Mouse (Mus musculus) hematopoietic stem cell, adult 5-6 weeks (primary cell): ENCODE data around the gene 9430097D07Rik. TPM values are rescaled to one million over a fixed set of nuclear protein-coding genes. Genes with fewer than 3 reads are reported as not detected.

Source experiments
- ATAC-seq, 2 experiments: fragments of 125-278 bp in 1 of 2; replicated peaks in 1 of 2; 2 replicates each; pipeline ENCODE4 v1.8.0; 2016 to 2017; ENCODE audit warnings: inconsistent platforms in 2 of 2, mild to moderate bottlenecking in 2 of 2, moderate number of reproducible peaks in 2 of 2, low read depth in 1 of 2, moderate TSS enrichment in 1 of 2; ENCODE audit not compliant: low FRiP score in 2 of 2, poor library complexity in 2 of 2, severe bottlenecking in 2 of 2, insufficient read depth in 1 of 2, low TSS enrichment in 1 of 2
- total RNA-seq: library from RNA; stranded (forward); fragments of 172-1452, 232-1000 nt; gene quantifications from 2 replicates; pipeline ENCODE4 v1.2.3, GENCODE M21; 2017

9430097D07Rik gene
- not detected in 2 replicates for total RNA-seq

DNA sequence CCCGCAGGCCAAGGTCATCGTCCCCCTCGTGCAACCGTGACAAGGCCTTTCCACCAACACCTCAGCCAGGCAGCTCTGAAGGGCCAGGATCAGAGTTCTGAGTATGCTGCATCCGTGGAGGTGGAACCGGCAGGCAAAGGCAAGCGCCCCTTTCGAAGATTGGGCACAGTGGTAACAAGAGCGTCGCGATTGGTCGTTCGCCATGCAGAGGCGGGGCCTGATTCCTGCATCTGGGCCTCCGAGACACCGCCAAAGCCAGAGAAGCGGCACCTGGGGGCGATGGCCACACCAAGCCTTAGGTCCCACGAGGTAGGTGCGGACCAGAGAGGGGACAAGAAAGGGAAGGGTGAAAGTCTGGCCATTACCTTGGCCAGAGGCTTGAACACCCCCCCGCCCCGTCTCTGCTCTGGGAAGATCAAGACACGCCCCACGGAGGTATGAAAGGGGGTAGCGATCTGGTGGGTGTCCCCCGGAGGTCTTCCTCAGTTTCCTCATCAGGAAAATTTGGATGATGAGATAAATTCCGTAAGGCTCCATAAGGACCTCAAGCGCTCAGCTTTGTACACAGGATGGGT is at the start of gene 9430097D07Rik:
TSS of gene 9430097D07Rik (minus strand) at position 99 of the 575 bp plus-strand sequence.
- ATAC-seq = peak; percentile 35 to 63; a peak in 3 of 4 replicates

DNA sequence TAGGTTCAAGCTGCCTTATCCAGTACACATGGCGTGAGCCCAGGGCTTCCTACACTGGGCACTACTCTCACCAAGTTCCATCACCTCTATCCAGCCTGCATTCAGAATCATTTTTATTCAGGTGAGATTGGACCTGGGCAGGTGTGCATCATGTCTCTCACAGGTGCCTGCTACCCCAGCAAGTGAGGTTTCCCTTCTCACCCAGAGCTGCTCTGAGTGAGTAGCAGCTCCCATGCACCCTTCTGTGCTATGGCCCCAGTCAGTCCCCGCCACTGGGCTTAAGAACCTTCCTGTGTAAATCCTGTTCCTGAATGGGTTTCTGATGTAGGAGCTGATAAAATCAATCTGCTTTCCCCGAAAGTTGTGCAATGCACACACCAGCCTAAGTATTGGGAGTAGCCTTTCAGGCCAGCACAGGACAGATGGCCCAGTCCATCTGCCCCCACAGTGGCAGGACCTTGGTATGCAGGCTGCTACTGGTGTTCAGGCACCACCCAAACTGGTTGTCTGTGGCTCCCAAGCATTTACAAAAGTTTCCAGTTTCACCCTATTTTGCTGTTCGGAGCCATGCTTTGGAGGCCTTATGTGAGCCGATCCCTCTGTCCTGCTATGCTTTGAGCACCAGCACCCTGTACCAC is 48.7 kb upstream of the 9430097D07Rik start:
- ATAC-seq = no peak

DNA sequence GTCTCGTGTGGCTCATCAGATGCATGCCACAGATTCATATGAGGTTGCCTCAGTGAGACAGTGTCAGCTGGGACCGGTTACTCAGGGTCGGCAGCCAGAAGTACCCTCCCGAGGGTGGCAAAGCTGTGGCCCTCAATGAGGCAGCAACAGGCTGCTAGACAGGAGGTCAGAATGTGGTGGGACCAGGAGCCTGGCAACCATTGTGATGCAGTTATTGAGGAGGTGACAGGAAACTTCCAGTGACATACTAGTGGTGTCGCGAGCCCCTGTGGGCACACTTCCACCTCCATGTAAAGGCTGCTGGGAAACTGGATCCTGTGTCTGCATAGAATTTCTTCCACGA is 46.0 kb upstream of the 9430097D07Rik start, which contains the start of gene Ak1:
TSS of gene Ak1 (plus strand) at position 242 of the 343 bp plus-strand sequence.
- peak in 1 of 2 experiments; percentile 4; a peak in 1 of 4 replicates for ATAC-seq

DNA sequence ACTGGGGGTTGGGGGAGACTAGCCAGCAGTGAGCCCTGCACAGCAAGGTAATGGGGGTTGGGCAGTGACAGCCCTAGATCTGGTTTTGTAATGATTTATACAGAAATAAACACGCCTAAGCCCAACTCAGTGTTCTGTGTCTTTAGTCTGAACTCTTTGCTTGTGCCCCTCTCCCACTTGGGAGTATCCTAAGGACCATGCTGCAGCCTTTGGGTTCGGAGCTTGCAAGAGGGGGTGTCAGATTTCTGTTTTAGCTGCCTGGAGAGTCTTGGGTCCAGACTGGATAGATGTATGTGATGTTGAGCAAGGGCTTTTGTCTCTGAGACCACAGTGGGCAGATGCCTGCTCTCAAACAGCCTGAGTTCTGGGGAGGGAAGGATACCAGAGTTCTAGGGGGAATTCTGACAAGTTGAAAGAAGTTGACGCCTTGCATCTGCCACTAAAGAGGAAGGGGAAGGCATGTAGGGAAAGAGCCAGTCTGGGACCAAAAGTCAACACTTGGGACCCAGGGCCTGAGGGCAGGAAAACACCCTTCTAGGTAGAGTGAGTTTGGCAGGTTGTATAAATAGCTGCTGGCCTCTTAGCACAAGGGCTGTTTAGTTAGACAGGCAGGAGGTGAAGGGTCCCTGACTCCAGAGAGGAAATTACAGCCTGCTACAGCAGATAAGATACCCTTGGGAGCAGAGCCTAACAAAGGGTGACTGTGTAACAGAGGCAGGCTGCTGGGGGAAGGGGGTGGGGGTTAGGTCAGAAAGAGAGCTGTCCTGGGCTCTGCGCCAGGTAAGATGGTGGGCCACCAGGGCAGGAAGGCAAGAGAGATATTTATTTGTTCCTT is 45.4 kb upstream of the 9430097D07Rik start:
- ATAC-seq = no peak

DNA sequence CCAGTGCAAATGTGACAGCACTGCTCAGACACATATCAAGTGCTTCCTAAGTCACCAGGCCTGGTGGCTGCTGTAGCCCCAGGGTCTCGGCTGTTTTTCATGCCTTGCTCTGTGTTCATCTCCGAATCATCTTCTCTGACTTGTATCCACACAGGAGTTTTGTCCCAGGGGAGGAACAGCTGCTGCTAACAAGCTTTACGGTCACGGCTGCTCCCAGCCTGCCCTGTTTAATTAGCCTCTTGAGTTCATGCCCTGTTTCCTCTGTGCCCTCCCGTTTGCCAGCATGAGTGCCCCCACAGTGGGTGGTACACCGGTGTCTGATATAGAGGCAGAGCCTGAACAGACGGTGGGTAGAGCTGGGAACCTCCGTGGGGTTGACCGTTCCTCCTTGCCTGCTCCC is 42.6 kb upstream of the 9430097D07Rik start:
- no peak for ATAC-seq

DNA sequence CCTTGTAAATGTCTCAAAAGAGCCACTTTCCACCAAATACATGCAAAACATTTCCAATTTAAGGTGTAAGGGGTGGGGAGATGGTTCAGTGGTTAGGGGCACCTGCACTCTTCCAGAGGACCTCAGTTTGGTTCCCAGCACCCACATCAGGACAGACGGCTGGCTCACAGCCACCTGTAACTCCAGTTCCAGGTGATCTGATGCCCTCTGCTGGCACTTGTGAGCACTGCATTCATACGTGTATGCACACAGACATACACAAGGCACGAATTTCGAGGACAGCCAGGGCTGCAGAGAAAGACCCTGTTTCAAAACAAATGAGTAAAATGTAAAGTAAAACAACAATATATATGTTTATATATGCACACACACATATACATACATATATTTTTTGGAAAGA is 42.1 kb upstream of the 9430097D07Rik start:
- ATAC-seq = no peak

DNA sequence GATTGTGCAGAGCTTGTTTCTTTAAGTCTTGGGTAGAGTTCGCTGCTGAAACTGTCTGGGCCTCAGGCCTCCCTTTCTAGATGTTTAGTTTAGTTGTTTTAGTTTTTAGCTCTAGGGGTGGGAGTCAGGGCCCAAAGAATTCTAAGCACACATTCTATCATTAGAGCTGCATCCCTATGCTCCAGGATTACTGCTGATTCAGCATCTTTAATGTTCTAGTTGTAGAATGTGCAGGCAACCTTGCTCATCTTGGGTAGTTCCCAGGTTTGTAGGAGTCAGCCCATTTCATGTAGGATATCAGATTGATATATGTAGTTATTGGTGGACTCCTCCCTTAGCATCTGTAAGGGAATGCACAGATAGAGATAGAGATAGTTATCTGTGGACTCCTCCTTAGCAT is 41.6 kb upstream of the 9430097D07Rik start:
- no peak for ATAC-seq

DNA sequence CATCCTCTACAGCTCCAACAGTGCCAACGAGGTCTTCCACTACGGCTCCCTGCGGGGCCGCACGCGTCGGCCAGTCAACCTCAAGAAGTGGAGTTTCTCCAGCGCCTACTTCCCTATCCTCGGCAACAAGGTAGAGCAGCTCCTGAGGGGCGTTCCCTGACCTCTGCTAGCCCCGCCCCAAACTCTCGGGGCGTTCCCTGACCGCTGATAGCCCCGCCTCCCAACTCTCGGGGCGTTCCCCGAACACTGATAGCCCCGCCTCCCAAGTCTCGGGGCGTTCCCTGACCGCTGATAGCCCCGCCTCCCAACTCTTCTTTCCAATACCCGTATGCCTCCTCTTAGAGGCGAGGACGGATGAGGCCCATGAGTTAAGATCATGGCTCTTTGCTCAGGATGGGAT is 36.8 kb upstream of the 9430097D07Rik start:
- ATAC-seq = no peak

DNA sequence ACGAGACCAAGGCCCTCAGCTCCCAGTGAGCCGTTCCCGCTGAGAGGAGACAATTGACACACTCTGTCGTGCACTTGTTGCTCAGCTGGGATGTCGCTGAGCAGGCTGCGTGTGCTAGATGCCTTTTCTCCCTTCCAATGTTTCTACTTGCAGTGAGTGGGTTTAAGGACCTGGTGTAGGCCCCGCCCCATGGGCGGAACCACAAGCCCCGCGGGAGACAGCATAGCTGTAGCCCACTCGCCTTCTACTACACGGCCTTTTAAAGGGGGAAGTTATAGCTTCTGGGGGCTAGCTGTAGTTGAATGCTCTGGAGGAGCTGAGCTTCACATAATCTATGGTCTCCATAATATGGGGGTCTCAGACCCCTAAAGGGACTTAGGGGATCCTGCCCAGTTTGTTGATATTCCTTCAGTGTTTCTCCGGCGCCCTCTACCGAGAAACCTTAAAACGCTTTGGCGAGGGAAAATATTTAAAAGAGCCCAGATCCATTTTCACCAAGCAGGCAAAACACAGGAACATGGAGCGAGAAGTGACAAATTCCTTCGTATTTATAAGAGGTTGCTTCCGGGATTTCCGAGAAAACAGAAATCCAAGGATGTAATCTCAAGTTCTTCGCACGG is 35.2 kb upstream of the 9430097D07Rik start:
- 0 out of 4 replicates have a peak, but pooled peaks have one; percentile 27 to 28 for ATAC-seq

DNA sequence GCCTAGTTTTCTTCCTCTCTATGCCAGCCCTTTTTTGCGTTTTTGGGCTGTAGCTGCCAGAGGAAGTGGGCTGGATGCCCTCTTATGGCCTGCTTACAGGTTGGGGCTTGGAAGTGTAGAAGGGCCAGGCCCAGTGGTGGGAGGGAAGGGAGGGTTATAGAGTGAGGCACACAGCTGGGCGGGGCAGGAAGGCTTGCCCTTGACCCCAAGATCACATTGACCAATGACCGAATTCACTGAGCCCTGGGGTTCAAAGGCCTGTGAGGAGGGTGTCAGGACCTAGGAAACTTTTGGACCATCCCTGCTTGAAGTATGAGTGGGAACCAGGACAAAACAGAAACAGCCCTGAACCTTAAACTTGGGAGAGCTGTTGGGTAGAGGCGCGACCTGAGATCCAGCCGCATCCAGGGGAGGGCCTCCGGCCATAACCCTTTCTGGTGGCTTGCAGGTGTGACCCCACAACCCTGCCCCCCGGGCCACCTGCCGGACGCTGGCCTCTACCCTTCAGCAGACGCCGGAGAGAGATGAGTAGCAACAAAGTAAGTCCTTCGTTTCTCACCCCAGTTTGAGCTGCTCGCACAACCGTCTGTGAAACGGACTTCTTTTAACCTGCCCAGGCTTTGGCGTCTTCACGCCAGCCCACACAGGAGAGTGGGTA is 33.4 kb upstream of the 9430097D07Rik start:
- ATAC-seq = no peak; a peak in 1 of 4 replicates

DNA sequence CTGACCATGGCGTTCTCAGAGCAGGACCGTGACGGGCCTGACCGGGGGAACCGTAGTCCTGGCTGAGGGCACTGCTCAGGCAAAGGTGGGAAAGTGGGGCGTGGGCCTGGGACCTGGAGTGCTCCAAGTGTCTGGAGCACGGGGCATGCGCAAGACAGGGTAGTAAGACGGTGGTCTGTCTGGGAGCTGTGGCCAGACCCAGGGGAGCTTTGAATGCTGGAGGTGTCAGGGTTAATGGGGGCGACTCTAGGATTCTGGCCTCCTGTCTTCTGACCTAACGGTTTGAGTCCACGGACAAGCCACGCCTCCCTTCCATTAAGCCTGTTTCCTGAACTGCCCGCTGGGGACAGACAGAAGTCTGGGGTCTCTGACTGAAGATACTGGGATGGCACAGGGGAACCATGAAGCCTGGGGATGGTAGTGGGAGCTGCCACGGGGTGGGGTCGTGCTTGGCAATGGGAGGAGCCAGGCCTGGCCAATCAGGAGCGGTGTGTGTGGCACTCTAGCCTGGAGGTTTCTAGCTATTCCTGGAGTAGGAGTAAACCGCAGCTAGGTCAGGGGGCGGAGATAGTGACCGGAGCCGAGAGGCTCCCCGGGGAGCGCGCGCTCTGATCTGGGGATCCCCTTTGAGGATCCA is 32.8 kb upstream of the 9430097D07Rik start:
- peak; percentile 53 to 71 for ATAC-seq

DNA sequence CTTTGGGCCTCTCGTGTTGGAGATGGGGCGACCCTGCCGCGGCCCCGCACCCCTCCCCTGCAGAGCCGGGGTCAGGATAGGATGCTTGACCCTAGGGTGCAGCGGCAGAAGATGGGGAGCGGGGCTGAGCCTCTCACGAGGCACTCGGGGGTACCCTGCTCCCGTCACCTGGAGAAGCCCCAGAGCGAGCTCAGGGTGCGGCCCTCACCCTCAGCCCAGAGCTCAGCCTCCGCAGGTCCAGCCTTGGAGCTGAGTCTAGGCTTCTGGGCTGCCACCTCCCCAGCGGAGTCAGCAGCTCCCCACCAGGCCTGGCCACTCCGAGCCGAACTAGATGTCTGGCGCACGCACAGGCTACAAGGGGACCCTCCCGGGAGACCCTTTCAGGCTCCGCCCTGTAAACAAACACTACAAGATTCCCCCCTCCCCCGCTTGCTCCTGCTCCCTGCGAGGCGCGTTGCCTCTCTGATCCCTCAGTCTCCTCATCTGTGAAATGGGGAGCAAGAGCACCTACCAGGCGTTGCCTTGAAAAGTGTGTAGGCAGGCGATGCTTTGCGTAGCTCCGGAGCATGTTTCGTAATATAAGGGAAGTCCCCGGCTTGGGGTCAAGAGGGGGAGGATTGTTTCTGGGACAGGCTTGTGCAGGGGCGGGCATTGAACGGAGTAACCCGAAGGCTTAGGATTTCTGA is 31.9 kb upstream of the 9430097D07Rik start:
- ATAC-seq = 0 out of 4 replicates have a peak, but pooled peaks of 1 of the 2 experiments have one; percentile 13

DNA sequence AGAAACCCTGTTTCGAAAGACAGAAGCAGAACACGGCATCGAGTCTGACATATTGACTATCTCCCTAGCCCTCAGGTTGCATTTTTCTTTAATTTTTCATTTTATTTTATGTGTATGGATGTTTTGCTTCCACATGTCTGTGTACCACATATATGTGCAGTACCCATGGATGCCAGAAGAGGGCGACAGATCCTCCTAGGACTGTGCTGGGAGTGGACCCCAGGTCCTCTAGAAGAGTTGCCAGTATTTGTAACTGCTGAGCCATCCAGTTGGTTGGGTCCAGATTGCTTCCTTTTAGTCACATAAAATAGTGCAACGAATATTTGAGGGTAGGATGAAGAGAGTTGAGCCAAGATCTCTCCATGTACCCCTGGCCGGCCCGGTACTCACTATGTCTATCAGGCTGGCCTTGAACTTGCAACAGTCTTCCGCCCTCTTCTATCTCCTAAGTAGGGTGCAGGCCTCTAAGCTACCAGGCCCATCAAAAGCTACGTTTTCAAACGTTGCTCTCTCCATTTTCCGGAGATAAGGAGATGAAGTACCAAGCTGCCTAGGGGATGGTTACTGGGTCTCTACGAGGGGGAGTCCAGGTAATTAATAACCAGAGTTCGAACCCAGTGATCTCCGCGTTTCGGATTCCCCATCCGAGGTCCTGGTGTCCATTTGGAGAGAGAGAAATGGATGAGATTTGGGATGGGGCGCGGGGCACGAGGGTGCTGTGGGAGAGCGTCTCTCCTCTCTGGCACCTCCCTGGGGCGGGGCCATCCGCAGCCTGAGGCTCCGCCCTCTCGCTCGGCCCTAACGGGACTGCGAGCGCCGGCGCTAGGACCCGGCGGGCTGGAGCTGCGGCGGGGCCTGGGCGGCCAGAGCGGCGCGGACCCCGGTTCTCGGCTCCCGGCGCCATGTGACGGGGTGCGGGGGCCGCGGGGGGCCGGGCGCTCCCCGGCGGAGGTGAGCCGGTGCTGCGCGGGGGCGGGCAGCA is 31.0 kb upstream of the 9430097D07Rik start:
- ATAC-seq = peak; percentile 43 to 44; a peak in 1 of 4 replicates

DNA sequence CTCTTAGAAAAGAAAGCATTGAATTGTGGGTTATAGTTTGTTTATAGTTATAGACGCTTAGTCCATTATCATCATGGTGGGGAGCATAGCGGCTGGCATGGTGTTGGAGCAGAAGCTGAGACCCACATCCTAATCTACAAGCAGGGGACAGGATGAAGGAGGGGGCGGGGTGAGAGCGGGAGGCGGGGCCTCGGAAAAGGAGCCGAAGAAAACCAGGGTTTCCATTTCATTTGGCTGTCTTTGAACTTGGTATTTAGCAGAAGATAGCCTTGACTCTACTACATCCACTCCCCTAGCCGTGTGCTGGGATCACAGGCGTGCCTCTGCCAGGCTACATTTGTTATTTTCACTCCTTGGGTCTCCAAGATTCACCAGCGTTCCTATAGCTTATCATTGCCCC is 29.1 kb upstream of the 9430097D07Rik start:
- ATAC-seq = no peak

DNA sequence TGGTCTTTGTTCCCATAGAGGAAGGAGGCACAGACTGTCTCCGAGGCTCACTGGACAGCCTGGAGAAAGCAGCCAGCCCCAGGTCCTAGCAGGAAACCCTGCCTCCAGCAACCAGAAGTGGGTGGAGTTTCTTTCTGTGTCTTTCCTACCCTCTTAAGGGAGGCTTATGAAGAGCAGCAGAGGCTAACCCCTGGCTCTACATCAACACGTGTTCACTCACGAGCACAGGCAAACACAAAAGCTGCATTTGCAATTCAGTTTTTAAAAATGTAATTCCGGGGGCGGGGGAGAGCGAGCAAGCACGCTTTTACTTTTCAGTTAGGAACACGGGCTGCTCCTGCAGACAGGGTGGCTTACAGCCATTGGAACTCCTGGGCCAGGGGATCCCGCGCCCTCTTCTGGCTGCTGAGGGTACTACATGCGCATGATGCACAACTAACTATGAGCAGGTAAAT is 27.1 kb upstream of the 9430097D07Rik start:
- ATAC-seq = peak; percentile 66 to 74
